Mouse (Mus musculus) midbrain, embryonic 14.5 days (tissue): ENCODE measurements around the gene Ass1. TPM values are rescaled to one million over a fixed set of nuclear protein-coding genes. Genes with fewer than 3 reads are reported as not detected.

Experiments used
- ATAC-seq: fragments of 200-750 bp; cut with Nextera tagmentation; 2 replicates; pipeline ENCODE4 v1.8.0; 2017; ENCODE audit warnings: moderate number of reproducible peaks, moderate library complexity; ENCODE audit not compliant: low FRiP score, low TSS enrichment
- DNase-seq: peaks from one replicate; pipeline ENCODE4 v3.0.0-alpha.2; 2015
- H3K27ac ChIP-seq: fragments of 300-500 bp; sonication (generic); replicated peaks from 2 replicates; pipeline ENCODE4 v1.5.1; 2014; ENCODE audit warnings: mild to moderate bottlenecking, low read depth, low read length, moderate library complexity
- H3K27me3 ChIP-seq: fragments of 300-500 bp; sonication (generic); 2 replicates; pipeline ENCODE4 v1.6.1; 2014; ENCODE audit warnings: low read length, control low read depth, mixed read lengths; ENCODE audit not compliant: control insufficient read depth, insufficient read depth
- H3K36me3 ChIP-seq: fragments of 300-500 bp; sonication (generic); 2 replicates; pipeline ENCODE4 v1.6.1; 2014; ENCODE audit warnings: low read length, control low read depth; ENCODE audit not compliant: control insufficient read depth, insufficient read depth
- H3K4me1 ChIP-seq: fragments of 300-500 bp; sonication (generic); 2 replicates; pipeline ENCODE4 v1.6.1; 2014; ENCODE audit warnings: mild to moderate bottlenecking, antibody characterized with exemption, low read length, control low read depth; ENCODE audit not compliant: control insufficient read depth, insufficient read depth
- H3K4me2 ChIP-seq: fragments of 300-500 bp; sonication (generic); 2 replicates; pipeline ENCODE4 v1.6.1; 2014; ENCODE audit warnings: mild to moderate bottlenecking, low read length, moderate library complexity
- H3K4me3 ChIP-seq: fragments of 300-500 bp; sonication (generic); replicated peaks from 2 replicates; pipeline ENCODE4 v1.5.1; 2014; ENCODE audit warnings: low read depth, low read length
- H3K9ac ChIP-seq: fragments of 300-500 bp; sonication (generic); replicated peaks from 2 replicates; pipeline ENCODE4 v1.6.1; 2014; ENCODE audit warnings: mild to moderate bottlenecking, low read length, moderate library complexity
- H3K9me3 ChIP-seq: fragments of 300-500 bp; sonication (generic); 2 replicates; pipeline ENCODE4 v1.6.1; 2016; ENCODE audit warnings: low read length, control low read depth, mixed read lengths; ENCODE audit not compliant: control insufficient read depth
- WGBS: fragments of 180-500 bp; shearing (Covaris S2); extraction: QIAGEN DNeasy Blood & Tissue Kit; methylation state at CpG from one replicate; pipeline ENCODE4 v1.1.7; 2014; 5-methylcytosine and 5-hydroxymethylcytosine counted together
- polyA plus RNA-seq: library from polyadenylated mRNA; unstranded; fragments of >200 nt; fragmentation: Nextera tagmentation; extraction: Ambion mirVana; gene quantifications from 2 replicates; pipeline ENCODE4 v1.2.1, GENCODE M21; 2014

Ass1 gene
- polyA plus RNA-seq, 1 experiment from 2014 or later = 7.4 TPM

DNA sequence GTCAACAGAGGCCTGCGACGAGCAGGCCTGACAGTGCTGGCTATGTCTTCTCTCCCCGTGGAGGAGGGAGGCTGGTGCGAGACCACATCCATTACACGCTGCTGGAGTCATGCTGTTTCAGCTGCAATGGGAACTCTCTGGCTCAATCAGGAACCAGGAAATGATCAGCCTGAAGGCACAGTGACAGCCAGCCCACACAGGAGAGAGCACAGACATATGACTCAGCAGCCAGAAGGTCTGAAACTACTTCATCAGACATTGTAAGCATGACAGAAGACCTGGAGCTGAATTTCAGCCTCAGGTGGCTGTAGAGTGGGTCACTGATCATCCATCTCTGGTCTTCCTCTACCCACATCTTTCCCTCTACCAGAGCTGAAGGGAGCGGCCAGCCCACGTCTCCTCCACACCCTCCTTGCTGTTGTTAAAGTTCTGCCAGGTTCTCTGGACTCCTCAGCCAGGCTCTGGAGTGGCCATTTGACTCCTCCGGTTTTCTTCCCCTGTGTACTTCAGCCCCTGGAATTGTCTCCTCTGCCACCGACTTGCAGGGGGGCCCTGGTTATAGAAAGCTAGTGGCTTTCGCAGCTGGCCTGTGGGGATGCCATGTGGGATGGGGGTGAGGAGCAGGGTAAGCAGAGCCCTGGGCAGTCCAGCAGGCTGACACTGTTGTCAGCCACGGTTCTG lies 27.4 kb upstream of the Ass1 start:
- ATAC-seq (no peak), DNase-seq (no peak)
- no peaks in the 10 kb centered on the region for H3K4me1 ChIP-seq
- no peak overlapping the region for H3K4me2 ChIP-seq
- H3K4me3 ChIP-seq = no peak overlapping the region
- 64% methylated on average over 11 of the region's 11 CpGs for WGBS
- H3K9ac ChIP-seq = no peak overlapping the region
- no peaks in the 10 kb centered on the region for H3K9me3 ChIP-seq
- H3K36me3 ChIP-seq = no peaks in the 10 kb centered on the region
- H3K27me3 ChIP-seq = no peaks in the 10 kb centered on the region
- H3K27ac ChIP-seq = no peak overlapping the region

DNA sequence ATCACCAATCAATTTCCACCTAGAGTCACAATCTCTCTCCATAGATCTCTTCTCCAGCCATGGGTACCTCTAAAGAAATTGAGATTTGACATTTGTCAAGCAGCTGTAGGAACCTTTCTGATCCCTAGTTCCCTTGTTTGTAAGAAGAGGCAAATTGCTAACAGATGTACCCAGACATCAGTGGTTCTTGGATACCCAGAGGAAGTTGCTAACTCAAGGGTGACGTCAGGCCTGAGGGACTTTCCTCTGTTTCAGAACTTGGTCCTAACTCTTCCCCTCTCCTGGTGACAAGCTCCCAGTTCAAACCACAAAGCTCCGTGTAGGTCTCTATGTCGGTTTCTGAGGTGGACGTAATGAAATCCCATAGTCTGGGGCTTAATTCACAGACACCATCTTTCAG lies 24.0 kb upstream of the Ass1 start:
- Histone ChIP-seq H3K27me3 (no peaks in the 10 kb centered on the region), H3K4me3 (no peak overlapping the region), H3K36me3 (no peaks in the 10 kb centered on the region), H3K4me2 (no peak overlapping the region), H3K9ac (no peak overlapping the region), H3K27ac (no peak overlapping the region), H3K9me3 (no peaks in the 10 kb centered on the region), H3K4me1 (peaks cover 20% of the 10 kb centered on the region)
- DNase-seq (no peak), ATAC-seq (no peak)
- WGBS = 77% methylated on average over 4 of the region's 4 CpGs

DNA sequence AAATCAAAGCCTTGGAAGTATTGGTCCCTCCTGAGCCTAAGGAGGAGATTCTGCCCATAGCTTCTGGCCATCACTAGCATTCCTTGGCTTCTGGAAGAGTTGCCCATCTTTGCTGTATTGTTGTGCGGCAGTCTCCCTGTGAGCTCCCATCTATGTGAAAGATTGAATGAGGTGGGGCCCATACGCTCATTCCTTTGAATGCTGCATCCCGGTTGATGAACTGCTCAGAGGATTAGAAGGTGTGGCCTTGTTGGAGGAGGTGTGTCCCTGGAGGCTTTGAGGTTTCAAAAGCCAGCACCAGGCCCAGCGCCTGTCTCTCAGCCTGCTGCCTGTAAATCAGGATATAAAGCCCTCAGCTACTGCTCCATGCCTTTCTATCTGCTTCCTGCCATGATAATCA lies 23.6 kb upstream of the Ass1 start:
- DNase-seq (no peak), ATAC-seq (no peak)
- WGBS = 36% methylated on average over 4 of the region's 4 CpGs

DNA sequence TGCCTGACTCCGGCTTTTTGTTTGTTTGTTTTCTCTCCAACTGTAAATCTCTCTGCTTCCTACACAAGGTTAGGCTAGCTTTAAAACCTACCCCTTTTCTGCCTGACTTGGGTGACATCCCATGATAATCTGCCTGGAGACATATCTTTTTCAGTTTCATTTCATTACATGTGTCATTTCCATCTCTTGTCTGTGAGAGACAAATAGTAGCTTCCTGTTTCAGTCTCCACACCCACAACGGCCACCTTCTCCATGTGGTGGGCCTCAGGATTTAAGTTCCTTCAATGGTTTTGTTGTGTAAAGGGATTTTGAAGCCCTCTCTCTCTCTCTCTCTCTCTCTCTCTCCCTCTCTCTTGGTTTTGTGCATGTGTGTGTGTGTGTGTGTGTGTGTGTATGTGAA lies 22.5 kb upstream of the Ass1 start:
- H3K27ac ChIP-seq = no peak overlapping the region
- H3K4me1 ChIP-seq = peaks cover 20% of the 10 kb centered on the region
- no peak for ATAC-seq
- no peak overlapping the region for H3K4me2 ChIP-seq
- DNase-seq = no peak
- no peaks in the 10 kb centered on the region for H3K36me3 ChIP-seq
- H3K9ac ChIP-seq = no peak overlapping the region
- H3K4me3 ChIP-seq = no peak overlapping the region
- H3K27me3 ChIP-seq = no peaks in the 10 kb centered on the region
- H3K9me3 ChIP-seq = no peaks in the 10 kb centered on the region
- whole genome bisulfite sequencing = 87% methylated on average over 2 of the region's 2 CpGs

More for the DNA sequence above, 23.6 kb upstream of the Ass1 start:
- H3K36me3 ChIP-seq = no peaks in the 10 kb centered on the region
- H3K9me3 ChIP-seq = no peaks in the 10 kb centered on the region
- peaks cover 20% of the 10 kb centered on the region for H3K4me1 ChIP-seq
- no peak overlapping the region for H3K4me2 ChIP-seq
- H3K27me3 ChIP-seq = no peaks in the 10 kb centered on the region
- H3K9ac ChIP-seq = no peak overlapping the region
- no peak overlapping the region for H3K4me3 ChIP-seq
- H3K27ac ChIP-seq = no peak overlapping the region

DNA sequence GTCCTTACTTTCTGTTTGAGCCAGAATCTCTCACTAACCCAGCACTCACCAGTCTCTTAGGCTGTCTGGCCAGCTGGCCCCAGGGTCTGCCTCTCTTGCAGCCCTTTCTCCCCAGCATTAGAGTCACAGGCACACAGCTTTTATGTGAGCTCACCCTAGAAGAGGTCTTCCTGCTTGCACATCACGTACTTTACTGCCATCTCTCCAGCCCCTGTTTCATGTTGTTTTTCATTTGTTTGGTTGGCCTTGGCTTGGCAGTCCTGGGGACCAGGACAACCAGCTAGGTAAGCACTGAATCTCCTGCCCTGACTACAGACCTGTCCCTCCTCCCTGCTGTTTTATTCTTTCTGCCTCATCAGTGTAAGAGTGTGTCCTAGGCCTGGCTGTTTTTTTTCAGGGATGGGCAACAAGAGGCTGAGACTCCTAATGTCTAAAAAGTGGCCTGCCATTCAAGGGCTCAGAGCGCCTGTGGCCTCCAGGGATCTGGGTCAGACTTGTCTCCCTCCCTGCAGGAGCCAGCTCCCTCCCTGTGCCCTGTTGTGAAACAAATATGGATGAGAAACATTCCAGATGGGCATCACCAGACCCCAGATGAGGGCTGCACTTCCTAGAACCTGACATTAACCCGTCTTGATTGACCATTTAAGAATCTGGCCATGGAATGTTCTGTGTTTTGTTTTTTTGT lies 21.1 kb upstream of the Ass1 start:
- no peak overlapping the region for H3K4me2 ChIP-seq
- H3K9ac ChIP-seq = no peak overlapping the region
- H3K36me3 ChIP-seq = no peaks in the 10 kb centered on the region
- H3K4me1 ChIP-seq = peaks cover 20% of the 10 kb centered on the region
- DNase-seq (no peak), ATAC-seq (no peak)
- no peak overlapping the region for H3K4me3 ChIP-seq
- no peaks in the 10 kb centered on the region for H3K9me3 ChIP-seq
- 30% methylated on average over 3 of the region's 3 CpGs for WGBS
- no peaks in the 10 kb centered on the region for H3K27me3 ChIP-seq
- H3K27ac ChIP-seq = peak overlapping the region; percentile 22; the same call in 1 of the 2 replicates

DNA sequence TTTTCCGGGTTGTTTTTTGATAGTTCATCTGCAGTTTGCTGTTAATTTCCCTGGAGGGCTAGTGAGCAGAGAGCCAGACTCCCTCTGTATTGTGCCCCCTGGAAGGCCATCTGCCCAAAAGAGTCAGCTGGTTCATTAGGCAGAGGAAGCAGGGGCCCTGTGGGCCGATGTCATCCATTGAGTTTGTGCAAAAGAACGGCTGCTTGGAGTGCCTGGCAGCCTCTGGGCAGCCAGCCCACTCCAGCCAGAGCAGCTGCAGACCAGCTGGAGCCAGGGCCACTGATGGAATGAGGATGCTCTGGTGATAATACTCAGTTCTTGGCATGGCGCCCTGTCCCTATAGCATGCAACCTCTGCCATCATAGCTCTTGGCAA lies 20.6 kb upstream of the Ass1 start:
- 32% methylated on average over 4 of the region's 4 CpGs for WGBS
- H3K27ac ChIP-seq = 0 out of 2 replicates have a peak overlapping the region, but pooled peaks have one; percentile 22

DNA sequence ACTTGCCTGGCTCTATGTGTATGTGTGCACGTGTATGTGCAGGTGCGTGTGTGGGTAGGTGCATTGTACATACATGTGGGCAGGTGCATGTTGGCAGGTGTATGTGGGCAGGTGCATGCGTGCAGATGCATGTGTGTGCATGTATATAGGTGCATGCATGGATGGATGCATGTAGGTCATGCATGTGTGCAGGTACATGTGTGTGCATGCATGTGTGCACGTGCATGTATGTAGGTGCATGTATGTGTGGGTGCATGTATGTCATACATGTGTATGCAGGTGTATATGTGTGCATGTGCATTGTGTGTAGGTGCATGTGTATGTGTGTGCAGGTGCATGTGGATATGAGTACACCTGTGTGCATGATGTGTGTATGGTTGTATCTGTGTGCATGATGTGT lies 20.1 kb upstream of the Ass1 start:
- Histone ChIP-seq H3K4me1 (peaks cover 20% of the 10 kb centered on the region), H3K4me2 (no peak overlapping the region), H3K9ac (no peak overlapping the region), H3K9me3 (no peaks in the 10 kb centered on the region), H3K27ac (no peak overlapping the region), H3K36me3 (no peaks in the 10 kb centered on the region), H3K27me3 (no peaks in the 10 kb centered on the region), H3K4me3 (no peak overlapping the region)
- no peak for ATAC-seq
- WGBS = 94% methylated on average over 4 of the region's 4 CpGs
- no peak for DNase-seq

More for the DNA sequence above, 20.6 kb upstream of the Ass1 start:
- ATAC-seq (peak; percentile 76), DNase-seq (peak; percentile 78)
- Histone ChIP-seq H3K27me3 (no peaks in the 10 kb centered on the region), H3K9me3 (no peaks in the 10 kb centered on the region), H3K9ac (no peak overlapping the region), H3K4me3 (no peak overlapping the region), H3K4me2 (no peak overlapping the region), H3K36me3 (no peaks in the 10 kb centered on the region), H3K4me1 (peaks cover 20% of the 10 kb centered on the region)

DNA sequence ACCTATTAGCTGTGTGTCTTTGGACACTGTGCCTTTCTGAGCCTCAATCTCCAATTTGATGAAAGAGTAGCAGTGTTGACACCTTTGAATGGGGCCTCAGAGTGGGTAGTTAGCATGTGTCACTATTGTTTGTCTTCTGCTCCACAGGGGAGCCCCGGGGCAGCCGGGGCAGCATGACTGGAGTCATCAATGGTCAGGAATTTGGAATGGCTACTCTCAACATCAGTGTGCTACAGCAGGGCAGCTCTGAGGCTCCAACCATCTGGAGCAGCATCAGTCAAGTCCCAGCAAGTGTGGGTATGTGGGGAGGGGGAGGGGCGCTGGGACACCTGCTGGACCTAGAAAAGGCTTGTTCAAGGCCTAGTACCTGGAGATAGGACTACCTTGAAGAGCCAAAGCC lies 19.3 kb upstream of the Ass1 start:
- no peak for DNase-seq
- Histone ChIP-seq H3K27ac (no peak overlapping the region), H3K4me3 (no peak overlapping the region), H3K27me3 (no peaks in the 10 kb centered on the region), H3K4me2 (no peak overlapping the region), H3K36me3 (no peaks in the 10 kb centered on the region), H3K4me1 (peaks cover 20% of the 10 kb centered on the region), H3K9me3 (no peaks in the 10 kb centered on the region), H3K9ac (no peak overlapping the region)
- ATAC-seq = no peak
- 35% methylated on average over 3 of the region's 3 CpGs for WGBS

DNA sequence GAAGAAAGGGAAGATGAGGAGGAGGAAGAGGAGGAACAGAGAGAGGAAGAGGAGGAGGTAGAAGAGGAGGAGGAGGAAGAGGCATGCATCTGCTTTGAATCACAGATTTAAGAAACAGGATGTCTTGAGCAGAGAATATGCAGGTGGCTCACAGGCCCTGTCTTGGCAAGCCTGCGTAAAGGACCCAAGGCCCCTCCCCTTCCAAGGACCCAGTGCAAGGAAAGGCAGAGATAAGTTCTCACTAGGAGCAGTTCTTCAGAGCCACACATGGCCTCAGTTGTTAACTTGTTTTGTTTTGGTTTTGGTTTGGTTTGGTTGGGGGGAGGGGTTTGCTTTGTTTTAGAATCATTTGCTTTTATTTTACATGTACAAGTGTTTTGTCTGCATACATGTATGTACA lies 18.5 kb upstream of the Ass1 start:
- ATAC-seq = no peak
- Histone ChIP-seq H3K9ac (no peak overlapping the region), H3K4me3 (no peak overlapping the region), H3K27ac (no peak overlapping the region), H3K4me2 (no peak overlapping the region), H3K4me1 (peaks cover 20% of the 10 kb centered on the region), H3K36me3 (no peaks in the 10 kb centered on the region), H3K9me3 (no peaks in the 10 kb centered on the region), H3K27me3 (no peaks in the 10 kb centered on the region)
- DNase-seq = no peak
- WGBS = 85% methylated on average over 1 of the region's 1 CpGs
